Mouse (Mus musculus): Measurements from ENCODE around the gene Irf7.

DNA sequence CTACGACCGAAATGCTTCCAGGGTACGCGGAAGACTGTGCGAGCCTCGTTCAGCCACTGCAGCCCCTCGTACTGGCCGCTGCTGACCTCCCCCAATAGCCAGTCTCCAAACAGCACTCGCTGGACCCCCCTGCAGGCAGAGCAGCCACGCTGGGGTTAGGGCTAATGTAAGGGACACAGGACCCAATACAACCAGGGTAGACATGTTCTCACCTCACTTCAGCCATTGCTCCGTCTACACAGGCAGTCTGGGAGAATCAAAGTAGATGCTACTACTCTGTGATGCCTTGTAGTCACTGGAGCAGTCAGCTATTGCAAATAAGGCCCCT is 906 bp downstream of the Irf7 start:
- no peak for TF ChIP-seq CTCF (IDR thresholded peaks at IDR 0.05; ENCODE audit: low read depth)
- TF ChIP-seq EP300 (IDR thresholded peaks at IDR 0.05; ENCODE audit: low read depth): no peak

Measured in heart, postnatal 0 days (tissue).